Mouse (Mus musculus): ENCODE data around the gene Kif9. TPM values are rescaled to one million over a fixed set of nuclear protein-coding genes. Genes with fewer than 3 reads are reported as not detected.

Gene Kif9
- total and polyA plus RNA-seq, 2 experiments from 2014 or later = 3.3 to 3.9 TPM

GRCm38 (mm10) chr9:110568309-110568708, 91.6 kb downstream of the Kif9 start:
- TF ChIP-seq CTCF (IDR thresholded peaks at IDR 0.05; ENCODE audit: low read depth) = peak; percentile 31
- Histone ChIP-seq H3K27me3 (ENCODE audit: insufficient read depth, low read length) (no peaks in the 10 kb centered on the region), H3K4me3 (ENCODE audit: low read length) (no peak overlapping the region), H3K36me3 (ENCODE audit: insufficient read depth, low read length) (peaks cover 37% of the 10 kb centered on the region), H3K9me3 (ENCODE audit: low read length) (no peaks in the 10 kb centered on the region), H3K27ac (no peak overlapping the region), H3K4me2 (ENCODE audit: low read depth, low read length) (no peak overlapping the region), H3K9ac (replicated peaks; ENCODE audit: low read length) (no peak overlapping the region), H3K4me1 (ENCODE audit: insufficient read depth, low read length) (no peaks in the 10 kb centered on the region)
- DNase-seq (ENCODE audit: low spot score) = peak; percentile 12
- no peak for ATAC-seq

Other genes with a start within 250 kb of the Kif9 start
- gene Cspg5, start 233.2 kb upstream of the Kif9 start, total RNA-seq (2014; rRNA removed) = 412 and 470 TPM in 2 replicates
- gene Cspg5, start 233.2 kb upstream of the Kif9 start, polyA plus RNA-seq (2015; fragmentation: Nextera tagmentation; extraction: Ambion mirVana) = 261 and 266 TPM in 2 replicates
- gene Elp6, start 171.8 kb upstream of the Kif9 start, total RNA-seq (2014; rRNA removed) = 27.6 and 30.9 TPM in 2 replicates
- gene Elp6, start 171.8 kb upstream of the Kif9 start, polyA plus RNA-seq (2015; fragmentation: Nextera tagmentation; extraction: Ambion mirVana) = 30.0 and 31.1 TPM in 2 replicates
- 162 and 168 TPM in 2 replicates for gene Scap, start 143.7 kb upstream of the Kif9 start, total RNA-seq (2014; rRNA removed)
- 48.6 and 50.9 TPM in 2 replicates for gene Scap, start 143.7 kb upstream of the Kif9 start, polyA plus RNA-seq (2015; fragmentation: Nextera tagmentation; extraction: Ambion mirVana)
- 23.4 and 31.6 TPM in 2 replicates for gene Ptpn23, start 68.7 kb upstream of the Kif9 start, total RNA-seq (2014; rRNA removed)
- gene Ptpn23, start 68.7 kb upstream of the Kif9 start, polyA plus RNA-seq (2015; fragmentation: Nextera tagmentation; extraction: Ambion mirVana) = 12.0 and 13.2 TPM in 2 replicates
- gene Ngp, start 57.2 kb upstream of the Kif9 start, total RNA-seq (2014; rRNA removed) = 0.16 and 0.54 TPM in 2 replicates
- 0.96 and 1.6 TPM in 2 replicates for gene Ngp, start 57.2 kb upstream of the Kif9 start, polyA plus RNA-seq (2015; fragmentation: Nextera tagmentation; extraction: Ambion mirVana)
- gene Klhl18, start 264 bp upstream of the Kif9 start, total RNA-seq (2014; rRNA removed) = 30.6 and 32.1 TPM in 2 replicates
- 16.1 and 19.0 TPM in 2 replicates for gene Klhl18, start 264 bp upstream of the Kif9 start, polyA plus RNA-seq (2015; fragmentation: Nextera tagmentation; extraction: Ambion mirVana)
- gene Setd2, start 55.6 kb downstream of the Kif9 start, total RNA-seq (2014; rRNA removed) = 58.9 and 64.9 TPM in 2 replicates
- gene Setd2, start 55.6 kb downstream of the Kif9 start, polyA plus RNA-seq (2015; fragmentation: Nextera tagmentation; extraction: Ambion mirVana) = 24.7 and 25.6 TPM in 2 replicates
- 23.1 and 30.6 TPM in 2 replicates for gene Nradd, start 147.5 kb downstream of the Kif9 start, total RNA-seq (2014; rRNA removed)
- 18.7 and 19.3 TPM in 2 replicates for gene Nradd, start 147.5 kb downstream of the Kif9 start, polyA plus RNA-seq (2015; fragmentation: Nextera tagmentation; extraction: Ambion mirVana)
- gene Nbeal2, start 177.2 kb downstream of the Kif9 start, total RNA-seq (2014; rRNA removed) = 9.0 and 11.5 TPM in 2 replicates
- gene Nbeal2, start 177.2 kb downstream of the Kif9 start, polyA plus RNA-seq (2015; fragmentation: Nextera tagmentation; extraction: Ambion mirVana) = 1.8 and 1.9 TPM in 2 replicates
- gene Ccdc12, start 179.5 kb downstream of the Kif9 start, total RNA-seq (2014; rRNA removed) = 15.0 and 17.0 TPM in 2 replicates
- gene Ccdc12, start 179.5 kb downstream of the Kif9 start, polyA plus RNA-seq (2015; fragmentation: Nextera tagmentation; extraction: Ambion mirVana) = 108 and 113 TPM in 2 replicates

All from hindbrain, postnatal 0 days (tissue).